Mouse (Mus musculus): ENCODE measurements around the gene Ap3d1. TPM values are rescaled to one million over a fixed set of nuclear protein-coding genes. Genes with fewer than 3 reads are reported as not detected.

Ap3d1 gene
- polyA plus RNA-seq, 1 experiment from 2014 or later, result 112 TPM

DNA sequence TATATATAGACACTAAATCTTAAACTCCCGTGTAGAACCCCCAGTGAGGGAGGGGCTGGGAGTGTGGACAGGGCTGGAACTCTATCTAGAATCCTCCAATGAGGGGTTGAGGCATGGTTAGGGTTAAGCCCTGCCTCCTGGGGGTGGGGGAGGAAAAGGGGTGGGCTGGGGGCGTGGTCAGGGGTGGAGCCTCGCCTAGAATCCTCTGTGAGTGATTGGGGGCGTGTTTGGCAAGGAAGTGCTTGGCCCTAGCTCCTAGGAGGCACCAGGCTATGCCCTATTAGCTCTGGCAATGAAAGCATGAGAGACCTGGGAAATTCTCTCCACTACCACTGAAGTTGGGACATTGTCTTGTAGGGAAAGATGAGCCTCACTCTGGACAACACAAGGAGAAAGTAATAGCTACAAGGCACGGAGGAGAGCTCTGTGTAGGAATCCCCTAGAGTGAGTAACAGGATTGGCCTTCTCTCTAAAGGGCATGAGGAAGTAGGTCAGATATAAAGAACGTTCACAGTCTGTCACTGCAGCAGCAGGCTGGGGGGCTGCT lies 10.1 kb upstream of the Ap3d1 start:
- H3K27ac ChIP-seq, result no peak overlapping the region
- H3K27me3 ChIP-seq (ENCODE audit: control insufficient read depth, insufficient read depth, low read length), result no peaks in the 10 kb centered on the region
- no peaks in the 10 kb centered on the region for H3K36me3 ChIP-seq (replicated peaks; ENCODE audit: control insufficient read depth, insufficient read depth)
- WGBS, result 1% methylated on average over 6 of the region's 6 CpGs
- DNase-seq (ENCODE audit: low spot score) (peak; percentile 39), ATAC-seq (ENCODE audit: low FRiP score) (peak; percentile 31; the same call in 1 of the 2 replicates)
- no peak overlapping the region for H3K4me3 ChIP-seq (replicated peaks; ENCODE audit: low read length)
- peak overlapping the region; percentile 24 for H3K4me2 ChIP-seq (replicated peaks)
- no peaks in the 10 kb centered on the region for H3K9me3 ChIP-seq (ENCODE audit: control insufficient read depth, low read length)
- H3K9ac ChIP-seq, result no peak overlapping the region
- peaks cover 14% of the 10 kb centered on the region for H3K4me1 ChIP-seq (replicated peaks; ENCODE audit: control insufficient read depth, insufficient read depth, low read length)

DNA sequence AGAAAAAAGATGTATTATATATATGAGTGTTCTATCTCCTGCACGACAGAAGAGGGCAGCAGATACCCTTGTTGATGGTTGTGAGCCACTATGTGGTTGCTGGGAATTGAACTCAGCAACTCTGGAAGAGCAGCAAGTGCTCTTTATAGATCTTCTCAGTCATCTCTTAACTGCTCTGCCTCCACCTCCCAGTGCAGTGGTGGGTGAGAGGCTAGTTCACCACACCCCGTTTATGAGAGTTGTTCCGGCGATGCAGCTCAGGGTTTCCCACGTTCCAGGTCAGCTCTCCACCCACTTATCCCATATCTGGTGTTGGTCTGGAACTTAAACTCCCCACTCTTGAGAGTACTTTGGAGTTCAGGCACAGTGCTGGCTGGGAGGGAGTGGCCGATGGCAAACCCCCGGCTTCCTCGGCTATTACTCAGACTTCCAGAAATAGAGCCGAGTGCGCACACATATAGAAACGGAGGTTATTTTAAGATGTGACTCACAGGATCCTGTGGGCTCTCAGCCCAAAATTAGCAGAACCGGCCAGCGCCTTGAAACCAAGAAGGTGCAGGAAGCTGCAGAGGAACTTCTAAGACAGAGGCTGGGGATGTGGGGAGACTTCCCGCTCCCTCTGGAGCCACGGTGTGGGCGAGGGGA lies 9.2 kb upstream of the Ap3d1 start:
- Histone ChIP-seq H3K9me3 (ENCODE audit: control insufficient read depth, low read length) (no peaks in the 10 kb centered on the region), H3K27me3 (ENCODE audit: control insufficient read depth, insufficient read depth, low read length) (no peaks in the 10 kb centered on the region), H3K4me2 (replicated peaks) (peak overlapping the region; percentile 24), H3K4me1 (replicated peaks; ENCODE audit: control insufficient read depth, insufficient read depth, low read length) (peaks cover 6% of the 10 kb centered on the region), H3K36me3 (replicated peaks; ENCODE audit: control insufficient read depth, insufficient read depth) (no peaks in the 10 kb centered on the region), H3K9ac (no peak overlapping the region), H3K27ac (no peak overlapping the region), H3K4me3 (replicated peaks; ENCODE audit: low read length) (0 out of 2 replicates have a peak overlapping the region, but pooled peaks have one; percentile 3)
- DNase-seq (ENCODE audit: low spot score) (no peak), ATAC-seq (ENCODE audit: low FRiP score) (no peak)
- WGBS, result 18% methylated on average over 16 of the region's 16 CpGs

DNA sequence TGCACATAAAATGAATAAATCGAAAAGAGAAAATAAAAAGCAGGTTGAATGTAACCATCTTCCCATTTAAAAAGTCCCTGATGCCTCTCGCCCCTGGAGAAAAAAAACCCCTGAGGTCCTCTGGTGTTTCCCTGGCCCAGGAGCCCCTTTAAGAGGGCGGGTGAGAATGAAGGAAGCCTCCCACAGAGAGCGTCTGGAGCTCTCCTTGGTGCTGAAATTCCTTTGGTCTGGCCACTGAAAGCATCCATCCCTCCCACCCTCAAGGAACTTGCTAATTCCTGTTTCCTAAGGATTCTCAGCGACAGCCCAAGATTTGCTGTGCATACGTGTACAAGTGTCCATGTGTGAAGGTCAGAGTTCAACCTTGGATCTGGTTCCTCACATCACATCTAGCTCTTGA lies 6.5 kb upstream of the Ap3d1 start:
- Histone ChIP-seq H3K4me3 (replicated peaks; ENCODE audit: low read length) (no peak overlapping the region), H3K4me2 (replicated peaks) (no peak overlapping the region), H3K27me3 (ENCODE audit: control insufficient read depth, insufficient read depth, low read length) (no peaks in the 10 kb centered on the region), H3K36me3 (replicated peaks; ENCODE audit: control insufficient read depth, insufficient read depth) (no peaks in the 10 kb centered on the region), H3K27ac (no peak overlapping the region), H3K9ac (no peak overlapping the region), H3K9me3 (ENCODE audit: control insufficient read depth, low read length) (no peaks in the 10 kb centered on the region), H3K4me1 (replicated peaks; ENCODE audit: control insufficient read depth, insufficient read depth, low read length) (no peaks in the 10 kb centered on the region)
- 11% methylated on average over 6 of the region's 6 CpGs for WGBS
- no peak for ATAC-seq (ENCODE audit: low FRiP score)
- peak; percentile 71 for DNase-seq (ENCODE audit: low spot score)

DNA sequence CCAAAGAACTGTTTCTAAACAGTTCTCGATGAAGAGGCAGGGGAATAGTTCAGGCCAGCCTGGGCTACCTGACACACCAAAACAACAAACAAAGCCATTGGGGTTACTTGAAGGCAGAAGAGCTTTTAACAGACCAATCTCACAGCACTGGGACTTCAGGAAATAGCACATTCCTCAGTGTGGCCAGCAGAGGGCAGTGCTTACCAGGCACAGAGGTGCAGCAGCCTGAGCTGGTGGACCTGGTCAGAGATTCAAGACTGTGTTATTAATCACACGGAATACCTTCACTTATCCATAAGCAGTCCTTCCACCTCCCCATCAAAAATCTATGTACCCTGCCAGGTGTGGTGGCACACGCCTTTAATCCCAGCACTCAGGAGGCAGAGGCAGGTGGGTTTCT lies 5.3 kb upstream of the Ap3d1 start:
- WGBS, result 18% methylated on average over 3 of the region's 3 CpGs
- Histone ChIP-seq H3K4me2 (replicated peaks) (no peak overlapping the region), H3K27ac (no peak overlapping the region), H3K36me3 (replicated peaks; ENCODE audit: control insufficient read depth, insufficient read depth) (no peaks in the 10 kb centered on the region), H3K9ac (no peak overlapping the region), H3K27me3 (ENCODE audit: control insufficient read depth, insufficient read depth, low read length) (no peaks in the 10 kb centered on the region), H3K4me1 (replicated peaks; ENCODE audit: control insufficient read depth, insufficient read depth, low read length) (0 out of 2 replicates have a peak, but pooled peaks cover 4% of the 10 kb centered on the region), H3K4me3 (replicated peaks; ENCODE audit: low read length) (no peak overlapping the region), H3K9me3 (ENCODE audit: control insufficient read depth, low read length) (no peaks in the 10 kb centered on the region)
- ATAC-seq (ENCODE audit: low FRiP score) (0 out of 2 replicates have a peak, but pooled peaks have one; percentile 38), DNase-seq (ENCODE audit: low spot score) (peak; percentile 79)

DNA sequence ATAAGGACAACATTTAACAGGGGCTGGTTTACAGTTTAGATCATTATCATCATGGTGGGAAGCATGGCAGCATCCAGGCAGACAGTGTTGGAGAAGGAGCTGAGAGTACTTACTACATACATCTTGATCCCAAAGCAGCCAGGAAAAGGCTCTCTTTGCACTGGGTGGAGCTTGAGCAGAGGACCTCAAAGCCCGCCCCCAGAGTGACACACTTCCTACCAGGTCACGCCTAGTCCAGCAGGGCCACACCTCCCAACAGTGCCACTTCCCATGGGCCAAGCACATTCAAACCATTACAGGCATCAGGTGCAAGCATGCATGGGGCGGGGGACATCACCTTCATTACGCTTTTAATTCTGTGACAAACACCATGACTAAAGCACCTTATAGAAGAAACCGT lies 2.2 kb upstream of the Ap3d1 start:
- H3K27ac ChIP-seq, result no peak overlapping the region
- H3K9ac ChIP-seq, result no peak overlapping the region
- H3K4me3 ChIP-seq (replicated peaks; ENCODE audit: low read length), result no peak overlapping the region
- H3K4me1 ChIP-seq (replicated peaks; ENCODE audit: control insufficient read depth, insufficient read depth, low read length), result peaks cover 24% of the 10 kb centered on the region
- 35% methylated on average over 5 of the region's 5 CpGs for WGBS
- no peak overlapping the region for H3K4me2 ChIP-seq (replicated peaks)
- DNase-seq (ENCODE audit: low spot score) (no peak), ATAC-seq (ENCODE audit: low FRiP score) (no peak)
- H3K36me3 ChIP-seq (replicated peaks; ENCODE audit: control insufficient read depth, insufficient read depth), result no peaks in the 10 kb centered on the region
- H3K9me3 ChIP-seq (ENCODE audit: control insufficient read depth, low read length), result no peaks in the 10 kb centered on the region
- no peaks in the 10 kb centered on the region for H3K27me3 ChIP-seq (ENCODE audit: control insufficient read depth, insufficient read depth, low read length)

DNA sequence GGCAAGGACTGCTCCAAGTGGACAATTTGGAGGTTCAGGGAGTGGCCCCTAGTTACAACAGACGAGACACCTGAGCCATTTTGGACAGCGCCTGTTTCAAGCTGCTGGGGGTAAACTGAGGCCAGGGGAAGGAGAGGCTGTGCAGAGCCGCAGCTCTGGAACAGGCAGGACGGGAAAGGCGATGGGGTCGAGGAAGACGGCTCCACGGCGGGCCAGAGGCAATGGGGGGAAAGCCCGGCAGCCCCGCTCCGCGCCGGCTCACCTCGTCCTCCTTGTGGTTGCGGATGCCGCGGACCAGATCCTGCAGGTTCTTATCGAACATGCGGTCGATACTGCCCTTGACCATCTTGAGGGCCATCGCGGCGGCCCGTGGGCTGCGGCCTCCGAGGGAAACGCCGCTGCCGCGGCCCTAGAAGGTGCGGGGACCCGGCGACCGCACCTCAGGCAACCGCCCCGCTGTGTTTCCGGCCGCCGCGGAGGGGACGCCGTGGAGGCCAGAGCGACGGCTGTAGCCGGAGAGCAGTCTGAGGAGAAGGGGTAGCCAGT lies 357 bp downstream of the Ap3d1 start:
- Histone ChIP-seq H3K4me2 (replicated peaks) (peak overlapping the region; percentile 93), H3K36me3 (replicated peaks; ENCODE audit: control insufficient read depth, insufficient read depth) (peaks cover 5% of the 10 kb centered on the region; the same call in 1 of the 2 replicates), H3K9me3 (ENCODE audit: control insufficient read depth, low read length) (no peaks in the 10 kb centered on the region), H3K4me1 (replicated peaks; ENCODE audit: control insufficient read depth, insufficient read depth, low read length) (peaks cover 24% of the 10 kb centered on the region), H3K4me3 (replicated peaks; ENCODE audit: low read length) (peak overlapping the region; percentile 96), H3K27ac (peak overlapping the region; percentile 88), H3K27me3 (ENCODE audit: control insufficient read depth, insufficient read depth, low read length) (no peaks in the 10 kb centered on the region), H3K9ac (peak overlapping the region; percentile 97)
- no peak for DNase-seq (ENCODE audit: low spot score)
- under 1% methylated on average over 46 of the region's 46 CpGs for WGBS
- no peak for ATAC-seq (ENCODE audit: low FRiP score)

DNA sequence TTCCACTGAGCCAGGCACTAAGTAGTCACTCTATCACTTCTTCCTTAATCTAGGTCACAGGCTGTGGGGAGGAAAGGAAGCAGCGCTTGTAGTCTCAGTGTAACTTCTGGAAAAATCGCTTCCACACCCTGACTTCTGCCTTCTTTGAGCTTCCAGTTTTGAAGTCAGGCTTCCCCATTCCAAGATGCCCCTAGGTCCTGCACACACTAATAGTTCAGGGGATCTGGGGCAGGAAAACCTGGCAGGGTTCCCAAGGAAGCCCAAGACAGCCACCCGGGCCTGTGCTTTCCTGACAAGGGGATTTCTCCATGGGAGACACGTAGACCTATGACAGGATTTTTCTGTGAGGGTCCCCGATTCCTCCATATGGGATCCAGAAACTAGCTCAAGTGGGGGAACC lies 918 bp downstream of the Ap3d1 start:
- Histone ChIP-seq H3K36me3 (replicated peaks; ENCODE audit: control insufficient read depth, insufficient read depth) (peaks cover 5% of the 10 kb centered on the region; the same call in 1 of the 2 replicates), H3K27me3 (ENCODE audit: control insufficient read depth, insufficient read depth, low read length) (no peaks in the 10 kb centered on the region), H3K4me3 (replicated peaks; ENCODE audit: low read length) (peak overlapping the region; percentile 96), H3K9me3 (ENCODE audit: control insufficient read depth, low read length) (no peaks in the 10 kb centered on the region), H3K9ac (peak overlapping the region; percentile 97), H3K4me2 (replicated peaks) (peak overlapping the region; percentile 93), H3K4me1 (replicated peaks; ENCODE audit: control insufficient read depth, insufficient read depth, low read length) (peaks cover 24% of the 10 kb centered on the region), H3K27ac (peak overlapping the region; percentile 88)
- DNase-seq (ENCODE audit: low spot score) (no peak), ATAC-seq (ENCODE audit: low FRiP score) (no peak)
- 31% methylated on average over 5 of the region's 5 CpGs for WGBS

DNA sequence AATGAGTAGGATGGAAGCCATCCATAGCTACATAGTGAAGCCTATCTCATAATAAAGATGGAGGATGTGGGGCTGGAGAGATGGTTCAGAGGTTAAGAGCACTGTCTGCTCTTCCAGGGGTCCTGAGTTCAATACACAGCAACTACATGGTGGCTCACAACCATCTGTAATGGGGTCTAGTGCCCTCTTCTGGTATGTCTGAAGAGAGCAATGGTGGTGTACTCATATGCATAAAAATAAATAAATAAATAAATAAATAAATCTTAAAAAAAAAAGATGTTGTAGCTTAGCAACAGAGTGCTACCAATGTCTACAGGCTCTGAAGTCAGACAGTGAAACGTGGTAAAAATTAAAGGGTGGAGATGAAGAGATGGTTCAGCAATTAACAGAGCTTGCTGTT lies 3.4 kb downstream of the Ap3d1 start:
- Histone ChIP-seq H3K4me2 (replicated peaks) (no peak overlapping the region), H3K9ac (no peak overlapping the region), H3K4me1 (replicated peaks; ENCODE audit: control insufficient read depth, insufficient read depth, low read length) (peaks cover 24% of the 10 kb centered on the region), H3K36me3 (replicated peaks; ENCODE audit: control insufficient read depth, insufficient read depth) (peaks cover 14% of the 10 kb centered on the region), H3K27me3 (ENCODE audit: control insufficient read depth, insufficient read depth, low read length) (no peaks in the 10 kb centered on the region), H3K27ac (no peak overlapping the region), H3K9me3 (ENCODE audit: control insufficient read depth, low read length) (no peaks in the 10 kb centered on the region), H3K4me3 (replicated peaks; ENCODE audit: low read length) (no peak overlapping the region)
- DNase-seq (ENCODE audit: low spot score) (no peak), ATAC-seq (ENCODE audit: low FRiP score) (no peak)
- WGBS, result 64% methylated on average over 1 of the region's 1 CpGs

DNA sequence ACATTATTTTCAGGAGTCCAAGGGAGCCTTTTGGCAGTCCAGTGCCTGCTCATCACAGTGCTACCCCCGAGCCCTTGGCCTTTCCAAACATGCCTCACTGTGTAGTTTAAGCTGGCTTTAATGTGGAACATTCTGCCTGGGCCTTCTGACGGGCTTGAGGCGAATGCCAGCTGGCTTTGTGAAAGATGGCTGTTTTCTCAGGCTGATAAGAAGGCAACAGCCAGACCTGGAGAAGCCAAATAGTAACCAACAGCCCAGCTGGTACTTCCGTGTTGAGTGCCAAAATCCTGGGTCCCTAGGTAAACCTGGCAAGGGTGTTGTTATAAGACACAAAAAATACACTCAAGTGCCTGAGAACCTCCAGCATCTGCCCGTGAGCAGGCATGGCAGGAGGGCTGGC lies 5.3 kb downstream of the Ap3d1 start:
- Histone ChIP-seq H3K4me1 (replicated peaks; ENCODE audit: control insufficient read depth, insufficient read depth, low read length) (peaks cover 20% of the 10 kb centered on the region), H3K27me3 (ENCODE audit: control insufficient read depth, insufficient read depth, low read length) (no peaks in the 10 kb centered on the region), H3K9me3 (ENCODE audit: control insufficient read depth, low read length) (no peaks in the 10 kb centered on the region), H3K4me3 (replicated peaks; ENCODE audit: low read length) (no peak overlapping the region), H3K27ac (0 out of 2 replicates have a peak overlapping the region, but pooled peaks have one; percentile 12), H3K9ac (no peak overlapping the region; the same call in 1 of the 2 replicates), H3K36me3 (replicated peaks; ENCODE audit: control insufficient read depth, insufficient read depth) (peaks cover 32% of the 10 kb centered on the region), H3K4me2 (replicated peaks) (no peak overlapping the region)
- 74% methylated on average over 5 of the region's 5 CpGs for WGBS
- ATAC-seq (ENCODE audit: low FRiP score) (no peak), DNase-seq (ENCODE audit: low spot score) (no peak)

Data from hindbrain, embryonic 14.5 days (tissue).